ENCODE assay signal across 23 mouse cellular contexts in the genomic region with DNA sequence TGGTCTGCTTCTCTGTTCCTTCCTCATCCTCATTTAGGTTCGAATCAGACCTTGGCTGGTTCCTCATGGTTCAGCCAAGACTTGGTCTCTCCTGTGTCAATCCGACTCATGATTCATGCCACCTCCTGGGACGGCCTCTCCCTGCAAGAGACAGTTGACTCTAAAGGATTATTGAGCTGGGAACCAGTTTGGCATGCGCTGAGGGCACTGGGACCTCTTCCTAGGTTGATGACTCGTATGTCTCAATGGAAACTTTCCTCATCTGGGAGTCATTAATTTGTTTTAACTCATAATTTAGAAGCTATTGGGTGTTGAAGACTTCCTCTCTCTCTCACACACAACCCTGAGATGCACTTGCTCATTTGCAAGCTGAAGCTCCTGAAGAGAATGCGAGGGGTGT.
A peak's percentile ranks its signal among the peaks of the same experiment; 100 is the strongest.
DNase-seq lines count a peak whose midpoint lies in the region; TF ChIP-seq lines count a peak whose summit lies in the region.
"Had no signal": no experiment of that assay in that cellular context is flagged by ENCODE, and none has a peak within 500 bp of the region (broad histone marks: within the 10 kb centered on the region; RNA-seq: fewer than 3 reads in every experiment).

No protein-coding gene starts in this region.

- DNase-seq in adrenal gland, adult 2 months = peak; percentile 58
- no peak for DNase-seq in adrenal gland, adult 18-20 months (ENCODE audit: low spot score in 2 of 2)
- DNase-seq in gastrocnemius, adult 2 months = peak; percentile 31
- no peak for DNase-seq in gastrocnemius, postnatal 36 days
- peak; percentile 27 for DNase-seq in NIH3T3 (ENCODE audit: low read depth)
- no peak for DNase-seq in thymus, adult 2 months
- DNase-seq in lung, adult 18-20 months = no peak
- DNase-seq: B cell, adult 2 months; cerebellum, adult 18-20 months; cerebellum, adult 9-10 months; cerebellum, postnatal 14 days; forebrain, postnatal 0 days; gastrocnemius, postnatal 10 days; heart, adult 18-20 months; heart, postnatal 10 days; heart, postnatal 4 days; kidney, adult 18-20 months had no signal

- WGBS in thymus, adult 2 months = 90% methylated on average over 6 of the region's 6 CpGs

- no peak overlapping the region for H3K4me3 ChIP-seq in gastrocnemius, adult 2 months
- no peak overlapping the region for H3K4me3 ChIP-seq in thymus, adult 2 months (ENCODE audit: control insufficient read depth, insufficient read depth, low read length)
- H3K4me3 ChIP-seq: heart, embryonic 12.5 days; heart, embryonic 15.5 days had no signal

- no peak for TF ChIP-seq POLR2A in thymus, adult 2 months (IDR thresholded peaks at IDR 0.05; ENCODE audit: control insufficient read depth, extremely low read depth, insufficient read depth, low read length, poor library complexity)

- intact Hi-C loops in gastrocnemius, adult 2 months (cut with DNase I) = no loop called here
- intact Hi-C loops in gastrocnemius, postnatal 36 days (cut with DNase I) = no loop called here

- H3K27ac ChIP-seq in gastrocnemius, adult 2 months = no peak overlapping the region
- no peak overlapping the region for H3K27ac ChIP-seq in thymus, adult 2 months (ENCODE audit: control insufficient read depth, insufficient read depth, low read length)
- H3K27ac ChIP-seq: heart, embryonic 15.5 days; hindbrain, embryonic 14.5 days; hindbrain, postnatal 0 days had no signal

- no peaks in the 10 kb centered on the region for H3K36me3 ChIP-seq in thymus, adult 2 months (ENCODE audit: control insufficient read depth, insufficient read depth, low read length)
- H3K36me3 ChIP-seq: G1E; heart, embryonic 12.5 days; heart, embryonic 15.5 days had no signal

- H3K27me3 ChIP-seq in thymus, adult 2 months (ENCODE audit: control insufficient read depth, insufficient read depth, low read length) = no peaks in the 10 kb centered on the region
- H3K27me3 ChIP-seq: CH12.LX; heart, embryonic 12.5 days; heart, embryonic 15.5 days had no signal

- no peak for TF ChIP-seq CTCF in gastrocnemius, adult 2 months (IDR thresholded peaks at IDR 0.05)
- TF ChIP-seq CTCF in thymus, adult 2 months (IDR thresholded peaks at IDR 0.05; ENCODE audit: borderline replicate concordance, control insufficient read depth, extremely low read depth, insufficient read depth, low read length, poor library complexity) = no peak

- no peaks in the 10 kb centered on the region for H3K4me1 ChIP-seq in thymus, adult 2 months (replicated peaks; ENCODE audit: control insufficient read depth, insufficient read depth, low read length)
- H3K4me1 ChIP-seq: heart, embryonic 15.5 days had no signal

Comparison
In these comparisons a context has a peak if more than half of its experiments do, and no peak if none do; other contexts are left out.
1. DNase-seq: peak in adrenal gland, adult 2 months (single experiment), gastrocnemius, adult 2 months (single experiment) and NIH3T3 (single experiment); none in adrenal gland, adult 18-20 months (0 of 2), gastrocnemius, postnatal 36 days (0 of 2), thymus, adult 2 months (single experiment) and lung, adult 18-20 months (0 of 2).